Comparison of ENCODE assay signal across 8 mouse cellular contexts in genomic region chr14:58867396-58868107, GRCm38 (mm10).
DNase-seq lines count a peak whose midpoint lies in the region; ATAC-seq and TF ChIP-seq lines count a peak whose summit lies in the region.

No protein-coding gene starts in this region.

- H3K4me3 ChIP-seq in lung, embryonic 14.5 days (ENCODE audit: low read depth, low read length), result no peak overlapping the region
- no peak overlapping the region for H3K4me3 ChIP-seq in lung, postnatal 0 days (ENCODE audit: low read depth, low read length)
- H3K4me3 ChIP-seq in forebrain, postnatal 0 days (ENCODE audit: low read depth, low read length), result no peak overlapping the region; the same call in 1 of the 2 replicates
- no peak overlapping the region for H3K4me3 ChIP-seq in limb, embryonic 13.5 days
- H3K4me3 ChIP-seq in stomach, postnatal 0 days (ENCODE audit: low read depth, low read length), result no peak overlapping the region

- no peak for TF ChIP-seq EP300 in lung, postnatal 0 days (IDR thresholded peaks at IDR 0.05)
- no peak for TF ChIP-seq EP300 in stomach, postnatal 0 days (optimal IDR thresholded peaks at IDR 0.05)

- H3K36me3 ChIP-seq in lung, embryonic 14.5 days (ENCODE audit: insufficient read depth), result no peaks in the 10 kb centered on the region
- no peaks in the 10 kb centered on the region for H3K36me3 ChIP-seq in lung, postnatal 0 days (ENCODE audit: insufficient read depth, low read length)
- no peaks in the 10 kb centered on the region for H3K36me3 ChIP-seq in forebrain, postnatal 0 days (ENCODE audit: insufficient read depth)
- H3K36me3 ChIP-seq in limb, embryonic 13.5 days, result no peaks in the 10 kb centered on the region
- no peaks in the 10 kb centered on the region for H3K36me3 ChIP-seq in stomach, postnatal 0 days (ENCODE audit: control insufficient read depth, insufficient read depth, low read length)

- no peak for ATAC-seq in lung, embryonic 14.5 days (ENCODE audit: insufficient read depth)
- no peak for ATAC-seq in lung, postnatal 0 days
- ATAC-seq in forebrain, postnatal 0 days, result no peak
- ATAC-seq in limb, embryonic 13.5 days (ENCODE audit: low FRiP score, low read depth), result no peak
- no peak for ATAC-seq in stomach, postnatal 0 days (ENCODE audit: low FRiP score, low TSS enrichment)

- H3K27ac ChIP-seq in lung, embryonic 14.5 days (ENCODE audit: low read depth), result no peak overlapping the region
- no peak overlapping the region for H3K27ac ChIP-seq in lung, postnatal 0 days (ENCODE audit: low read length)
- H3K27ac ChIP-seq in forebrain, postnatal 0 days (ENCODE audit: low read depth, low read length), result no peak overlapping the region
- H3K27ac ChIP-seq in limb, embryonic 13.5 days, result no peak overlapping the region
- H3K27ac ChIP-seq in stomach, postnatal 0 days (replicated peaks), result no peak overlapping the region

- H3K9me3 ChIP-seq in lung, embryonic 14.5 days (ENCODE audit: low read depth, low read length), result no peaks in the 10 kb centered on the region
- H3K9me3 ChIP-seq in lung, postnatal 0 days (ENCODE audit: low read length), result no peaks in the 10 kb centered on the region
- H3K9me3 ChIP-seq in forebrain, postnatal 0 days (ENCODE audit: low read length), result no peaks in the 10 kb centered on the region
- H3K9me3 ChIP-seq in limb, embryonic 13.5 days, result no peaks in the 10 kb centered on the region
- H3K9me3 ChIP-seq in stomach, postnatal 0 days (ENCODE audit: control insufficient read depth, low read length), result no peaks in the 10 kb centered on the region

- peak; percentile 32 for DNase-seq in lung, embryonic 14.5 days
- DNase-seq in lung, postnatal 0 days (ENCODE audit: low spot score), result no peak
- DNase-seq in forebrain, postnatal 0 days, result peak; percentile 24
- DNase-seq in stomach, postnatal 0 days (ENCODE audit: low spot score), result no peak
- DNase-seq in cerebellum, adult 11-12 months, result no peak
- no peak for DNase-seq in frontal cortex, postnatal 10 days (ENCODE audit: low spot score in 2 of 2)
- DNase-seq in gastrocnemius, postnatal 25 days, result no peak

- no peak overlapping the region for H3K9ac ChIP-seq in lung, embryonic 14.5 days
- no peak overlapping the region for H3K9ac ChIP-seq in lung, postnatal 0 days (replicated peaks; ENCODE audit: low read depth)
- H3K9ac ChIP-seq in forebrain, postnatal 0 days, result no peak overlapping the region
- no peak overlapping the region for H3K9ac ChIP-seq in limb, embryonic 13.5 days
- H3K9ac ChIP-seq in stomach, postnatal 0 days (ENCODE audit: low read length), result no peak overlapping the region

- TF ChIP-seq CTCF in lung, embryonic 14.5 days (IDR thresholded peaks at IDR 0.05; ENCODE audit: low read depth), result no peak
- no peak for TF ChIP-seq CTCF in lung, postnatal 0 days (IDR thresholded peaks at IDR 0.05)
- no peak for TF ChIP-seq CTCF in forebrain, postnatal 0 days (IDR thresholded peaks at IDR 0.05; ENCODE audit: low read depth)
- no peak for TF ChIP-seq CTCF in stomach, postnatal 0 days (IDR thresholded peaks at IDR 0.05; ENCODE audit: low read depth)

- no peaks in the 10 kb centered on the region for H3K27me3 ChIP-seq in lung, embryonic 14.5 days (ENCODE audit: insufficient read depth, low read length)
- no peaks in the 10 kb centered on the region for H3K27me3 ChIP-seq in lung, postnatal 0 days (replicated peaks; ENCODE audit: insufficient read depth, low read length)
- H3K27me3 ChIP-seq in forebrain, postnatal 0 days (ENCODE audit: insufficient read depth, low read length), result no peaks in the 10 kb centered on the region
- no peaks in the 10 kb centered on the region for H3K27me3 ChIP-seq in limb, embryonic 13.5 days
- no peaks in the 10 kb centered on the region for H3K27me3 ChIP-seq in stomach, postnatal 0 days (ENCODE audit: control insufficient read depth, insufficient read depth, low read length)

- WGBS in lung, embryonic 14.5 days, result 36% methylated on average over 13 of the region's 13 CpGs
- 35% methylated on average over 13 of the region's 13 CpGs for WGBS in lung, postnatal 0 days
- 11% methylated on average over 13 of the region's 13 CpGs for WGBS in forebrain, postnatal 0 days
- WGBS in limb, embryonic 13.5 days, result 21% methylated on average over 13 of the region's 13 CpGs
- 25% methylated on average over 13 of the region's 13 CpGs for WGBS in stomach, postnatal 0 days

- no peaks in the 10 kb centered on the region for H3K4me1 ChIP-seq in lung, embryonic 14.5 days (ENCODE audit: insufficient read depth)
- 0 out of 2 replicates have a peak, but pooled peaks cover 3% of the 10 kb centered on the region for H3K4me1 ChIP-seq in lung, postnatal 0 days (ENCODE audit: insufficient read depth, low read depth, low read length)
- H3K4me1 ChIP-seq in forebrain, postnatal 0 days (ENCODE audit: insufficient read depth), result peaks cover 5% of the 10 kb centered on the region
- H3K4me1 ChIP-seq in limb, embryonic 13.5 days, result peaks cover 25% of the 10 kb centered on the region
- no peaks in the 10 kb centered on the region for H3K4me1 ChIP-seq in stomach, postnatal 0 days (replicated peaks; ENCODE audit: control insufficient read depth, insufficient read depth)

- H3K4me2 ChIP-seq in lung, embryonic 14.5 days, result no peak overlapping the region; the same call in 1 of the 2 replicates
- no peak overlapping the region for H3K4me2 ChIP-seq in lung, postnatal 0 days (replicated peaks; ENCODE audit: low read depth, low read length)
- peak overlapping the region; percentile 33 for H3K4me2 ChIP-seq in forebrain, postnatal 0 days (ENCODE audit: low read depth)
- H3K4me2 ChIP-seq in limb, embryonic 13.5 days (replicated peaks), result peak overlapping the region; percentile 47
- H3K4me2 ChIP-seq in stomach, postnatal 0 days (replicated peaks; ENCODE audit: low read depth), result peak overlapping the region; percentile 2; the same call in 1 of the 2 replicates

Comparison
In these comparisons a context has a peak if more than half of its experiments do, and no peak if none do; other contexts are left out.
1. DNase-seq: peak in lung, embryonic 14.5 days (single experiment) and forebrain, postnatal 0 days (single experiment); none in lung, postnatal 0 days (single experiment), stomach, postnatal 0 days (single experiment), cerebellum, adult 11-12 months (single experiment), frontal cortex, postnatal 10 days (0 of 2) and gastrocnemius, postnatal 25 days (single experiment).
2. H3K4me2 ChIP-seq: peak in forebrain, postnatal 0 days (single experiment), limb, embryonic 13.5 days (single experiment) and stomach, postnatal 0 days (single experiment); none in lung, embryonic 14.5 days (single experiment) and lung, postnatal 0 days (single experiment).